Mouse (Mus musculus): ENCODE measurements around the gene Ttc9c. TPM values are rescaled to one million over a fixed set of nuclear protein-coding genes. Genes with fewer than 3 reads are reported as not detected.

Gene Ttc9c
- polyA plus RNA-seq, 1 experiment from 2014 or later: 78.7 TPM

DNA sequence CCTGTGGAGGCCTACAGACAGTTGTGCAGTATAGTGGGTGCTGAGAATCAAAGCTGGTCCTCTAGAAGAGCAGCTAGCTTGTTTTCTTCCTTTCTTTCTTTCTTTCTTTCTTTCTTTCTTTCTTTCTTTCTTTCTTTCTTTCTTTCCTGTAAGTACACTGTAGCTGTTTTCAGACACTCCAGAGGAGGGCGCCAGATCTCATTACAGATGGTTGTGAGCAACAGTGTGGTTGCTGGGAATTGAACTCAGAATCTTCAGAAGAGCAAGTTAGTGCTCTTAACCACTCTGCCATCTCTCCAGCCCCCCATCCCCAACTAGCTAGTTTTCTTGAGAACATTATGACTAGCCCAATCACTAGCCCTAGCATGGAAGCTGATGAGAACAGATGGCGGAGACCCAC is 58.4 kb downstream of the Ttc9c start:
- WGBS: 95% methylated on average over 2 of the region's 2 CpGs
- peaks cover 23% of the 10 kb centered on the region for H3K4me1 ChIP-seq
- peaks cover 6% of the 10 kb centered on the region; the same call in 1 of the 2 replicates for H3K9me3 ChIP-seq
- H3K4me3 ChIP-seq (replicated peaks): no peak overlapping the region
- H3K9ac ChIP-seq: no peak overlapping the region
- H3K27ac ChIP-seq: no peak overlapping the region
- H3K27me3 ChIP-seq: no peaks in the 10 kb centered on the region
- H3K4me2 ChIP-seq: no peak overlapping the region
- H3K36me3 ChIP-seq (replicated peaks): peaks cover 37% of the 10 kb centered on the region
- ATAC-seq (ENCODE audit: low FRiP score): no peak

Other genes starting within 250 kb of the Ttc9c start
- 0.28 and 0.40 TPM in 2 replicates for gene Slc22a8, start 228.1 kb downstream of the Ttc9c start, polyA plus RNA-seq (2016; fragmentation: Nextera tagmentation; extraction: Ambion mirVana)
- 0.70 and 0.87 TPM in 2 replicates for gene Slc22a6, start 201.3 kb downstream of the Ttc9c start, polyA plus RNA-seq (2016; fragmentation: Nextera tagmentation; extraction: Ambion mirVana)
- 0.10 and 0.27 TPM in 2 replicates for gene Chrm1, start 155.5 kb downstream of the Ttc9c start, polyA plus RNA-seq (2016; fragmentation: Nextera tagmentation; extraction: Ambion mirVana)
- 140 and 143 TPM in 2 replicates for gene Slc3a2, start 96.0 kb downstream of the Ttc9c start, polyA plus RNA-seq (2016; fragmentation: Nextera tagmentation; extraction: Ambion mirVana)
- 83.7 and 85.9 TPM in 2 replicates for gene Wdr74, start 83.5 kb downstream of the Ttc9c start, polyA plus RNA-seq (2016; fragmentation: Nextera tagmentation; extraction: Ambion mirVana)
- 2.8 and 3.7 TPM in 2 replicates for gene 1700092M07Rik, start 78.6 kb downstream of the Ttc9c start, polyA plus RNA-seq (2016; fragmentation: Nextera tagmentation; extraction: Ambion mirVana)
- gene Stx5a, start 77.9 kb downstream of the Ttc9c start, polyA plus RNA-seq (2016; fragmentation: Nextera tagmentation; extraction: Ambion mirVana): 108 and 114 TPM in 2 replicates
- gene Nxf1, start 62.3 kb downstream of the Ttc9c start, polyA plus RNA-seq (2016; fragmentation: Nextera tagmentation; extraction: Ambion mirVana): 206 and 225 TPM in 2 replicates
- 203 and 210 TPM in 2 replicates for gene Tmem223, start 48.3 kb downstream of the Ttc9c start, polyA plus RNA-seq (2016; fragmentation: Nextera tagmentation; extraction: Ambion mirVana)
- gene Tmem179b, start 44.9 kb downstream of the Ttc9c start, polyA plus RNA-seq (2016; fragmentation: Nextera tagmentation; extraction: Ambion mirVana): 34.4 and 36.9 TPM in 2 replicates
- 35.9 and 41.5 TPM in 2 replicates for gene Taf6l, start 32.9 kb downstream of the Ttc9c start, polyA plus RNA-seq (2016; fragmentation: Nextera tagmentation; extraction: Ambion mirVana)
- gene Polr2g, start 20.8 kb downstream of the Ttc9c start, polyA plus RNA-seq (2016; fragmentation: Nextera tagmentation; extraction: Ambion mirVana): 158 and 161 TPM in 2 replicates
- 6.6 and 7.9 TPM in 2 replicates for gene Zbtb3, start 16.8 kb downstream of the Ttc9c start, polyA plus RNA-seq (2016; fragmentation: Nextera tagmentation; extraction: Ambion mirVana)
- 7.2 and 7.8 TPM in 2 replicates for gene Hnrnpul2, start 677 bp upstream of the Ttc9c start, polyA plus RNA-seq (2016; fragmentation: Nextera tagmentation; extraction: Ambion mirVana)
- gene AC129217.1, start 10.4 kb upstream of the Ttc9c start, polyA plus RNA-seq (2016; fragmentation: Nextera tagmentation; extraction: Ambion mirVana): not detected in 2 replicates
- 57.5 and 62.9 TPM in 2 replicates for gene Bscl2, start 18.1 kb upstream of the Ttc9c start, polyA plus RNA-seq (2016; fragmentation: Nextera tagmentation; extraction: Ambion mirVana)
- 131 and 139 TPM in 2 replicates for gene Gng3, start 19.9 kb upstream of the Ttc9c start, polyA plus RNA-seq (2016; fragmentation: Nextera tagmentation; extraction: Ambion mirVana)
- 0.26 and 0.60 TPM in 2 replicates for gene Lrrn4cl, start 31.4 kb upstream of the Ttc9c start, polyA plus RNA-seq (2016; fragmentation: Nextera tagmentation; extraction: Ambion mirVana)
- 178 and 182 TPM in 2 replicates for gene Ubxn1, start 52.2 kb upstream of the Ttc9c start, polyA plus RNA-seq (2016; fragmentation: Nextera tagmentation; extraction: Ambion mirVana)
- gene Uqcc3, start 61.6 kb upstream of the Ttc9c start, polyA plus RNA-seq (2016; fragmentation: Nextera tagmentation; extraction: Ambion mirVana): 55.2 and 57.3 TPM in 2 replicates
- gene Lbhd1, start 64.4 kb upstream of the Ttc9c start, polyA plus RNA-seq (2016; fragmentation: Nextera tagmentation; extraction: Ambion mirVana): 104 and 119 TPM in 2 replicates
- not detected in 2 replicates for gene Gm49403, start 64.6 kb upstream of the Ttc9c start, polyA plus RNA-seq (2016; fragmentation: Nextera tagmentation; extraction: Ambion mirVana)
- 91.0 and 104 TPM in 2 replicates for gene 1810009A15Rik, start 69.5 kb upstream of the Ttc9c start, polyA plus RNA-seq (2016; fragmentation: Nextera tagmentation; extraction: Ambion mirVana)
- gene Gm49416, start 69.6 kb upstream of the Ttc9c start, polyA plus RNA-seq (2016; fragmentation: Nextera tagmentation; extraction: Ambion mirVana): not detected in 2 replicates
- gene Ints5, start 73.7 kb upstream of the Ttc9c start, polyA plus RNA-seq (2016; fragmentation: Nextera tagmentation; extraction: Ambion mirVana): 48.1 and 52.6 TPM in 2 replicates
- gene Ganab, start 78.7 kb upstream of the Ttc9c start, polyA plus RNA-seq (2016; fragmentation: Nextera tagmentation; extraction: Ambion mirVana): 106 and 113 TPM in 2 replicates
- gene B3gat3, start 101.0 kb upstream of the Ttc9c start, polyA plus RNA-seq (2016; fragmentation: Nextera tagmentation; extraction: Ambion mirVana): 64.4 and 64.8 TPM in 2 replicates
- 1.3 and 2.5 TPM in 2 replicates for gene Rom1, start 110.0 kb upstream of the Ttc9c start, polyA plus RNA-seq (2016; fragmentation: Nextera tagmentation; extraction: Ambion mirVana)
- 13.2 and 13.8 TPM in 2 replicates for gene Eml3, start 110.2 kb upstream of the Ttc9c start, polyA plus RNA-seq (2016; fragmentation: Nextera tagmentation; extraction: Ambion mirVana)
- gene Mta2, start 122.5 kb upstream of the Ttc9c start, polyA plus RNA-seq (2016; fragmentation: Nextera tagmentation; extraction: Ambion mirVana): 193 and 206 TPM in 2 replicates
- 36.9 and 37.0 TPM in 2 replicates for gene Tut1, start 134.5 kb upstream of the Ttc9c start, polyA plus RNA-seq (2016; fragmentation: Nextera tagmentation; extraction: Ambion mirVana)
- 365 and 373 TPM in 2 replicates for gene Eef1g, start 147.7 kb upstream of the Ttc9c start, polyA plus RNA-seq (2016; fragmentation: Nextera tagmentation; extraction: Ambion mirVana)
- gene Ahnak, start 170.0 kb upstream of the Ttc9c start, polyA plus RNA-seq (2016; fragmentation: Nextera tagmentation; extraction: Ambion mirVana): 6.4 and 8.5 TPM in 2 replicates